In the genomic region with DNA sequence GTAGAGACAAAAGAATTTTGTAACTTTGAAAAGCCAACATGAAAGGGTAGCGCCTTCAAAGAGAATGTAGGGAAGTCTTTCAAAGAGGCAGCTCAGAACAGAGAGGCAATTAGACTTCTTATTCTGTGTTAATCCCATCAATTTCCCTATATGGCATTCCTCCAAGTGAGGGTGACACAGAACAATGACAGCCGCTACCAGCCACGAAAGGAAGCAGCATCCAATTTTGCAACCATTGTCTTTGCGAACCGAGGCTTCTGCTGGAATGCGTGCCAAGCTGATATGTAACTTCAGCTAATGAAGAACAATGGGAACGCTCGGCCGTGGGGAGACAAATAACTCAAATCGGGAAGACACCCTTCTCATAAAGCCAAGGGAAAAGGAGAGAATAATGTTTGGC, we compare ENCODE assay signal across 12 mouse cellular contexts.
DNase-seq lines count a peak whose midpoint lies in the region; ATAC-seq lines count a peak whose summit lies in the region.
"Had no signal": no experiment of that assay in that cellular context is flagged by ENCODE, and none has a peak within 500 bp of the region (broad histone marks: within the 10 kb centered on the region; RNA-seq: fewer than 3 reads in every experiment).

No protein-coding gene starts in this region.

- peak; percentile 19 for DNase-seq in kidney, adult 11 months
- no peak for DNase-seq in kidney, adult 18-20 months
- peak; percentile 14 to 25 for DNase-seq in cerebellum, postnatal 10 days
- no peak for DNase-seq in midbrain, embryonic 10.5 days (ENCODE audit: low spot score)
- no peak for DNase-seq in gastrocnemius, postnatal 36 days
- DNase-seq in spleen, adult 18-20 months: no peak
- DNase-seq in thymus, adult 18-20 months: no peak

- 15% methylated on average over 10 of the region's 10 CpGs for WGBS in hindbrain, embryonic 15.5 days
- WGBS in midbrain, embryonic 10.5 days: 29% methylated on average over 10 of the region's 10 CpGs

- H3K9me3 ChIP-seq in hindbrain, embryonic 15.5 days: no peaks in the 10 kb centered on the region
- H3K9me3 ChIP-seq in midbrain, embryonic 10.5 days (replicated peaks): no peaks in the 10 kb centered on the region
- H3K9me3 ChIP-seq: embryonic facial prominence, embryonic 13.5 days; limb, embryonic 15.5 days; stomach, embryonic 15.5 days had no signal

- no peaks in the 10 kb centered on the region for H3K36me3 ChIP-seq in hindbrain, embryonic 15.5 days
- H3K36me3 ChIP-seq in midbrain, embryonic 10.5 days: no peaks in the 10 kb centered on the region
- H3K36me3 ChIP-seq: embryonic facial prominence, embryonic 13.5 days; G1E; limb, embryonic 15.5 days; stomach, embryonic 15.5 days had no signal

- intact Hi-C loops in gastrocnemius, postnatal 36 days (cut with DNase I): no loop called here

- H3K27ac ChIP-seq in hindbrain, embryonic 15.5 days (replicated peaks): peak overlapping the region; percentile 31
- peak overlapping the region; percentile 52; the same call in 1 of the 2 replicates for H3K27ac ChIP-seq in midbrain, embryonic 10.5 days (replicated peaks)
- H3K27ac ChIP-seq: embryonic facial prominence, embryonic 13.5 days; limb, embryonic 15.5 days; stomach, embryonic 15.5 days had no signal

- H3K9ac ChIP-seq in hindbrain, embryonic 15.5 days: no peak overlapping the region
- H3K9ac ChIP-seq: embryonic facial prominence, embryonic 13.5 days; limb, embryonic 15.5 days; stomach, embryonic 15.5 days had no signal

- peaks cover 29% of the 10 kb centered on the region for H3K4me1 ChIP-seq in hindbrain, embryonic 15.5 days (replicated peaks)
- H3K4me1 ChIP-seq in midbrain, embryonic 10.5 days: peaks cover 40% of the 10 kb centered on the region
- H3K4me1 ChIP-seq: stomach, embryonic 15.5 days had no signal

- H3K4me3 ChIP-seq in hindbrain, embryonic 15.5 days: no peak overlapping the region
- no peak overlapping the region for H3K4me3 ChIP-seq in midbrain, embryonic 10.5 days
- H3K4me3 ChIP-seq: embryonic facial prominence, embryonic 13.5 days; limb, embryonic 15.5 days; stomach, embryonic 15.5 days had no signal

- peak overlapping the region; percentile 38 for H3K4me2 ChIP-seq in hindbrain, embryonic 15.5 days
- H3K4me2 ChIP-seq: embryonic facial prominence, embryonic 13.5 days; limb, embryonic 15.5 days; stomach, embryonic 15.5 days had no signal

- ATAC-seq in hindbrain, embryonic 15.5 days (ENCODE audit: low FRiP score, low read depth): peak; percentile 36; the same call in 1 of the 2 replicates

- H3K27me3 ChIP-seq in hindbrain, embryonic 15.5 days: no peaks in the 10 kb centered on the region
- H3K27me3 ChIP-seq in midbrain, embryonic 10.5 days (ENCODE audit: low read depth, poor library complexity, severe bottlenecking): no peaks in the 10 kb centered on the region
- H3K27me3 ChIP-seq: embryonic facial prominence, embryonic 13.5 days; limb, embryonic 15.5 days; stomach, embryonic 15.5 days had no signal

Comparison
In these comparisons a context has a peak if more than half of its experiments do, and no peak if none do; other contexts are left out.
1. DNase-seq: peak in kidney, adult 11 months (single experiment) and cerebellum, postnatal 10 days (2 of 2); none in kidney, adult 18-20 months (single experiment), midbrain, embryonic 10.5 days (single experiment), gastrocnemius, postnatal 36 days (0 of 2), spleen, adult 18-20 months (0 of 2) and thymus, adult 18-20 months (0 of 2).